Mouse (Mus musculus) spleen, postnatal 4 days (tissue): Measurements from ENCODE around the gene Psmb6.

Source experiments
- DNase-seq, 2 experiments: peaks; one replicate each; pipeline ENCODE4 v3.0.0; 2022; ENCODE audit warnings: low spot score in 2 of 2

Gene Psmb6

GRCm38 (mm10) chr11:70525184-70525678 is at the start of gene Psmb6:
Psmb6 (plus strand) TSS chr11:70525367.
- DNase-seq: peak; percentile 88 to 92

GRCm38 (mm10) chr11:70485498-70485897 is 39.7 kb upstream of the Psmb6 start:
- no peak for DNase-seq

- no peak for DNase-seq
Observed at GRCm38 (mm10) chr11:70487816-70488215, 37.4 kb upstream of the Psmb6 start.

GRCm38 (mm10) chr11:70489138-70489537 is 36.0 kb upstream of the Psmb6 start:
- DNase-seq: no peak

GRCm38 (mm10) chr11:70489684-70490083 is 35.5 kb upstream of the Psmb6 start:
- DNase-seq: no peak

GRCm38 (mm10) chr11:70499566-70500475 is 25.3 kb upstream of the Psmb6 start:
- DNase-seq: no peak

GRCm38 (mm10) chr11:70500476-70500812 is 24.7 kb upstream of the Psmb6 start:
- no peak for DNase-seq

- DNase-seq: no peak
Observed at GRCm38 (mm10) chr11:70502018-70502417, 23.1 kb upstream of the Psmb6 start.

- no peak for DNase-seq
Observed at GRCm38 (mm10) chr11:70504970-70505369, 20.2 kb upstream of the Psmb6 start, which contains the start of gene Tm4sf5. Tm4sf5 (plus strand) TSS chr11:70505244.

GRCm38 (mm10) chr11:70506385-70506784 is 18.8 kb upstream of the Psmb6 start:
- DNase-seq: peak; percentile 68 to 82

GRCm38 (mm10) chr11:70506962-70507515 is 18.1 kb upstream of the Psmb6 start:
- no peak for DNase-seq

- peak; percentile 39 to 68 for DNase-seq
Observed at GRCm38 (mm10) chr11:70509753-70510564, 15.2 kb upstream of the Psmb6 start.

GRCm38 (mm10) chr11:70511242-70511641 is 13.9 kb upstream of the Psmb6 start:
- no peak for DNase-seq

GRCm38 (mm10) chr11:70511825-70512224 is 13.3 kb upstream of the Psmb6 start:
- no peak for DNase-seq

- DNase-seq: no peak
Observed at GRCm38 (mm10) chr11:70512709-70513342, 12.3 kb upstream of the Psmb6 start.

- DNase-seq: no peak
Observed at GRCm38 (mm10) chr11:70513520-70513919, 11.6 kb upstream of the Psmb6 start.

- no peak for DNase-seq
Observed at GRCm38 (mm10) chr11:70514288-70514687, 10.9 kb upstream of the Psmb6 start, which contains the start of gene Vmo1. Vmo1 (minus strand) TSS chr11:70514616.

- no peak for DNase-seq
Observed at GRCm38 (mm10) chr11:70516352-70516751, 8.8 kb upstream of the Psmb6 start.

- no peak for DNase-seq
Observed at GRCm38 (mm10) chr11:70518436-70518835, 6.7 kb upstream of the Psmb6 start.

- no peak for DNase-seq
Observed at GRCm38 (mm10) chr11:70518923-70519322, 6.2 kb upstream of the Psmb6 start, which contains the start of gene Gltpd2. Gltpd2 (plus strand) TSS chr11:70519196.

GRCm38 (mm10) chr11:70520178-70520769 is 4.9 kb upstream of the Psmb6 start:
- no peak for DNase-seq
